Mouse (Mus musculus) gastrocnemius, postnatal 14 days (tissue): Measurements from ENCODE around the gene B4galt1. TPM values are rescaled to one million over a fixed set of nuclear protein-coding genes. Genes with fewer than 3 reads are reported as not detected.

Source experiments
- DNase-seq: peaks from one replicate; pipeline ENCODE4 v3.0.0; 2021; ENCODE audit warnings: mixed read lengths
- intact Hi-C: fragments of 180-260 bp; cut with DNase I; formaldehyde crosslinking; loops from one replicate; pipeline ENCODE4 v1.15.1; 2025; ENCODE audit warnings: low total_unique reads
- long read RNA-seq, 2 experiments: library from polyadenylated mRNA; stranded (forward); transcript quantifications; one replicate each; pipeline ENCODE4 v2.0.0; 2021
- total RNA-seq, 2 experiments: library from RNA; stranded (reverse); gene quantifications; 2 replicates each; pipeline ENCODE4 v1.2.3; 2021

B4galt1 gene
- 10 to 100 TPM; 36.3 to 38.8 TPM for total RNA-seq
- long read RNA-seq, experiment 1, transcript B4galt1-201 (6 exons, 3,983 nt), result major isoform, 21 of 33 reads
- long read RNA-seq, experiment 1, partial matches to known transcripts, result 8 of 33 reads
- long read RNA-seq, experiment 1, other reads (novel, unspliced or antisense), result 4 of 33 reads
- long read RNA-seq, experiment 2, transcript B4galt1-201 (6 exons, 3,983 nt), result major isoform, 33 of 46 reads
- long read RNA-seq, experiment 2, partial matches to known transcripts, result 6 of 46 reads
- long read RNA-seq, experiment 2, other reads (novel, unspliced or antisense), result 7 of 46 reads

DNA sequence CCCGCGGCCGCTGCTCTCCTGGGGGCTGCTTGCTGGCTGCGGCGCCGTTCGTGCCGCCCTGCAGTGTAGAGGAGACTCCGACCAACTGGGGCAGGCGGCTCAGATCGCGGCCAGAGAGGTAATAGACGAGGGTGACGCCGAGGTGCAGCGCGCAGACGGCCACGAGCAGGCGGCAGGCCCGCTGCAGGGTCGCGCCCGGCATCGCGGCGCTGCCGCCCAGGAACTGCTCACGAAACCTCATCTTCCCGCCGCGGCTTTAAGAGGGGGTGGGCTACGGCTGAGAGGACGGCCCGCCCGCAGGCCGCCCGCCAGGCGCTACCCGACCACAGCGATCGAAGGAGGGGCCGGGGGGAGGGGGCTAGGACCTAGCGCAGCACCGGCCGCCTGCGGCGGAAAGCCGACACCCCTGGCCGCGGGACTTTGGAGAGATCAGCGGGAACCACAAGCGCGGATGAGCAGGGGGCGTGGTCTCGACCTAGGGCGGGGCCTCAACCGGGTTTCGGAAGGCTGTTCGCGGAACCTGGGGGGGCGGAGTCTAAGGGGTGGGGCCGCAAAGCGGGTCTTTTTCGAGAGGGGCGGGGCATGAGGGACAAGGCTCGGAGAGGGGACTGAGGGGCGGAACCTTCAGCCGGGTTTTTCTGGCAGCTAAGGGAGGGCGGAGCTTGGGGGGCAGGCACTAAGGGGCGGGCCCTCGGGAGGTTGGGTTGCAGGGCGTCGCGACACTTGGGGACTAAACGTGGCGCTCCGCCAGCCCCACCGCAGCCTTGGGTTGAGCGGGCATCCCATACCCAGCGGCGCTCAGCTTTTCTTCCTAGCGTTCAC lies at the start of gene B4galt1:
Gene B4galt1, minus strand, starts transcription at position 441 of the 822 bp plus-strand sequence.
- intact Hi-C loops, result no loop called here
- DNase-seq, result peak; percentile 100

DNA sequence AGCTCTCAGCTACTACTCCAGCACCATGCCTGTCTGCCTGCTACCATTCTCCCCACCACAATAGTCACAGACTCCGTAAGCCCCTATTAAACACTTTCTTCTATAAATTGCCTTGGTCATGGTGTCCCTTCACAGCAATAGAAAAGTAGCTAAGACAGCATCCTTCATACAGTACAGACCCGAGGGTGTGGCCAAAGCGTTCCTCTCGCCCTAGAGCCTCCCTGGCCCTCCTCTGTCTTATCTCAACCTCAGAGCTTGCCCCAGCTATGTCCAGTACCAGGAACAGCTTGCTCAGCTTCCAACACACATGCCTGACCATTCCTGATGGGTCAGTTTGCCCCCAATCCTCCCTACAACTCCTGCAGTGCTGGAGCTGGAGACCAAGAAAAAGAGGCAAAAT lies 46.8 kb upstream of the B4galt1 start:
- intact Hi-C loops, result no loop called here
- no peak for DNase-seq

GRCm38 (mm10) chr4:40900071-40900470 lies 46.3 kb upstream of the B4galt1 start:
- DNase-seq, result no peak
- intact Hi-C loops, result no loop called here

DNA sequence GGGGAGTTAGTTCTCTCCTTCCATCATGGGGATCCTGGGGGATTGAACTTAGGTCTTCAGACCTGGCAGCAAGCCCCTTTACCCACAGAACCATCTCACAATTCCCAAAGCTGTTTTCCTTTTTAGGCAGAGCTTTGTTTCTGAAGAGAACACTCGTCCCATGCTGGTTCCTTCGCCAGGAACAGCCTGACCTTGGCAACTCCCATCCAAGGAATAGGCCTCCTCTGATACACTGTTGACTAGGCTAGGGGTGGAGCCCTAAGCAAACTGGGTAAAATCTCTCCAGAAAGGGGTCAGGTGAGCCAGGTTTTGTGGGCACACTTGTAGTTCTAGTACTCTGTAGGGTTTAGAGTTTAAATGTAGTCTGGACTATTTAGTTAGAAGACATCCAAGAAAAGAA lies 45.5 kb upstream of the B4galt1 start:
- intact Hi-C loops, result no loop called here
- DNase-seq, result no peak

DNA sequence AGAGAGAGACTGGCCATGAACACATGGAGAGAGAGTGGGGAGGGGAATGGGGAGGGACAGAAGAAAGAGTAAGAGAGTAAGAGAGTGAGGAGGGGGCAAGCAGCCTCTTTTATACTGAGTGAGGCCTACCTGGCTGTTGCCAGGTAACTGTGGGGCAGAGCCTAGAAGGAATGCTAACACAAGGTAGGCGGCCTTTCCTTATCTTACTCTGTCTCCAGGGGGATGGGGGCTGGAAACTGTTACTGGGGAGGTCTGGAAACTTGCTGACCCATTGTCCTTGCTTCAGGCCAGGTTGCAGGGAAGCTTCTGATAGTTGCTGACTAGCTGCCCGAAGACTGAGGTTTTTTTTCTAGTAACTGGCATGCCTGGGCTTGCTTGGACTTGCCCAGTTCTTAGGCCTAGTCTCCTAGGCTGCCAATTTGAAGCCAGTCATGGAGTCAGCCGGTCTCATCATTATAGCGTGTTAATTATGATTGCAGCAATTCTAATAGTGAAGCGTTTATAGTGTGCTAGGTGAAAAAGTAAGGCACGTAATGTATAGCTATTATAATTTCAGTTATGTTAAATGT lies 44.8 kb upstream of the B4galt1 start:
- DNase-seq, result no peak
- intact Hi-C loops, result no loop called here

DNA sequence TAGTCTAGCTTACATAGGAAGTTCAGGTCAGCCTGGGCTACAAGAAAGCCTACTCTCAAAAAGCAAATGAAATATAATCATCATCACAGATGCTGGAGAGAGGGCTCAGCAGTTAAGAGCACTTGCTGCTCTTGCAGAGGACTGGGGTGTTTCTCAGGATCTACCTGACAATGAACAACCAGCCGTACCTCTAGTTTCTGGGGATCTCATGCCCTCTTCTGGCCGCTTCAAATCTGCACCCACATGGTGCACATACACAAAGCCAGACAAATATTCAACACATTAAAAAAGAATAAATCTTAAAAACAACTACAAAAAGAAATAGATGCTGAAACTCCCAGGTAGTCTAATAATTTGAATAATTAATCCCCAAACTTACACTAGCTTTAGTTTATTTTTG lies 41.8 kb upstream of the B4galt1 start:
- intact Hi-C loops, result no loop called here
- DNase-seq, result no peak

- intact Hi-C loops, result no loop called here
- no peak for DNase-seq
Observed at GRCm38 (mm10) chr4:40895118-40895517, 41.3 kb upstream of the B4galt1 start.

DNA sequence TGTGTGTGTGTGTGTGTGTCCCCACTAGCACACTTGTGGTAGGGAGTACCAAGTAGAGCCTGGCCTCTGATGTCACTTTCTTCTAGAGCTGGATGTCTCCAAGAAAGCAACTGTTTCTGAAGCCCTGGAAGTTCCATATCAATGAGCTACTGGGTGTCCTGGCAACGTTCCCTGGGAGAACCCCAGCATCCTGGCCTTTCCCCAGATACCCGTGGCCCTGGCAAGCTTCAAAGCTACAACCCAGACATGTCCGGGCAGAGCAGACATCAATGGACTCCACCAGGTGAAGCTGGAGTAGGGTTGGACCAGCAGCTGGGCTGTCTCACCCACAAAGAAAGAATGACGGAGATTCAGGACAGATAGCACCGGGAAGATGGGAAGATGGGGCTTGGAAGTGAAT lies 37.4 kb upstream of the B4galt1 start:
- DNase-seq, result no peak
- intact Hi-C loops, result no loop called here

GRCm38 (mm10) chr4:40889983-40890382 lies 36.2 kb upstream of the B4galt1 start:
- intact Hi-C loops, result no loop called here
- no peak for DNase-seq

DNA sequence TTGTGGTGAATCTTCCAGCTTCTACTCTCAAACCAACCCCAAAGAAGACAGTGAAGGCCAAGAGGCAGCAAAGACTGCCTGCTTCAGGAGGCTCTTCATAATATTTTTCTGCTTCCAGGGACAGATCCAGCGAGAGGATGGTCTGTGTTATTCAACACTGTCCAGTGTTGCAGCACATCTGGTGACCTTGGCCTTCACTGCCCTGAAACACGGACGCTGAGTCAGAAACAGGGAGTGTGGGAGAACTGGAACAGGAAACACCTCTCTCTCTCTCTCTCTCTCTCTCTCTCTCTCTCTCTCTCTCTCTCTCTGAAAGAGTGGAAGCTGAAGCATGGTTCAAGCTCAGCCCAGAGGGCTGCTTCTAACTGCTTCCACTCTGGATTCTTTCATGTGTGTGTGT lies 35.4 kb upstream of the B4galt1 start:
- intact Hi-C loops, result no loop called here

GRCm38 (mm10) chr4:40888839-40889238 lies 35.0 kb upstream of the B4galt1 start:
- no peak for DNase-seq
- intact Hi-C loops, result no loop called here

More for the DNA sequence above, 35.4 kb upstream of the B4galt1 start:
- DNase-seq, result no peak

DNA sequence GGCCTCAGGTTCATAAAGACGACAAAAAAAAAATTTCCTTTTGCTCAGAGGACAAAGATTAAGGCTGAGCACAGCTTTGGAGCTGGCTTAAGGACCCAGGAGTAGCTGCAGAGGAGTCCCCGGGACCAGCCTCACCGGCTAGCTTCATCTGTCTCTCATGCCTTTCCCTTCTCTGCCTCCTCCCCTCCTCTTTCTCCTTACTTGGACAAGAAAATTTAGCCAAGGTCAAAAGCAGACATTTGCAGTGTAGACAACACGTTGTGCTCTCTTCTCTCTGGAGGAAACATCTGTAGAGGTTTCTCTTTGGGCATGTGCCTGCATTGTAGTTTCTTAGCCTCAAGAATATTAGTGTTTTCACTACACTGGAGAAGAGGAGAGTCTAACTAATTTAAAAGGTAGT lies 32.1 kb upstream of the B4galt1 start:
- intact Hi-C loops, result no loop called here
- no peak for DNase-seq

- intact Hi-C loops, result no loop called here
- DNase-seq, result no peak
Observed at GRCm38 (mm10) chr4:40885166-40885525, 31.3 kb upstream of the B4galt1 start.

GRCm38 (mm10) chr4:40884282-40885165 lies 30.7 kb upstream of the B4galt1 start:
- intact Hi-C loops, result no loop called here
- DNase-seq, result no peak

DNA sequence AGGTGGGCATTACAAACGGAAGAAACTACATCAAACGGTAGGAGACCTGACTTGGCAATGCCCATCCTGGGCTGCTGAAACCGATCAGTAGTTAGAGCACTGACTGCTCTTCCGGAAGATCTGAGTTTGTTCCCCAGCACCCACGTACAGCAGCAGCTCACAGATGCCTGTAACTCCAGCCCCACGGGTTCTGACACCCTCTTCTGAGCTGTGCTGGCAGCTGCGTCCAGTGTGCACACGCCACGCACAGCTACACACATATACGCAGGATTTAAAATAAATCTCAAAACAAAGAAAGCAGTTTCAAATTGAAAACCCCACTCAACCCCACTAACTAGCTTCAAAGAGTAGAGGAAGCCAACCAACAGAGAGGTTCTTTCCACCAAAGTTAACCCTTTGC lies 29.4 kb upstream of the B4galt1 start:
- intact Hi-C loops, result no loop called here
- no peak for DNase-seq

GRCm38 (mm10) chr4:40877528-40877927 lies 23.7 kb upstream of the B4galt1 start:
- intact Hi-C loops, result no loop called here
- DNase-seq, result no peak

GRCm38 (mm10) chr4:40876814-40877371 lies 23.1 kb upstream of the B4galt1 start:
- intact Hi-C loops, result no loop called here
- peak; percentile 79 for DNase-seq

GRCm38 (mm10) chr4:40875842-40876241 lies 22.0 kb upstream of the B4galt1 start:
- no peak for DNase-seq
- intact Hi-C loops, result no loop called here

DNA sequence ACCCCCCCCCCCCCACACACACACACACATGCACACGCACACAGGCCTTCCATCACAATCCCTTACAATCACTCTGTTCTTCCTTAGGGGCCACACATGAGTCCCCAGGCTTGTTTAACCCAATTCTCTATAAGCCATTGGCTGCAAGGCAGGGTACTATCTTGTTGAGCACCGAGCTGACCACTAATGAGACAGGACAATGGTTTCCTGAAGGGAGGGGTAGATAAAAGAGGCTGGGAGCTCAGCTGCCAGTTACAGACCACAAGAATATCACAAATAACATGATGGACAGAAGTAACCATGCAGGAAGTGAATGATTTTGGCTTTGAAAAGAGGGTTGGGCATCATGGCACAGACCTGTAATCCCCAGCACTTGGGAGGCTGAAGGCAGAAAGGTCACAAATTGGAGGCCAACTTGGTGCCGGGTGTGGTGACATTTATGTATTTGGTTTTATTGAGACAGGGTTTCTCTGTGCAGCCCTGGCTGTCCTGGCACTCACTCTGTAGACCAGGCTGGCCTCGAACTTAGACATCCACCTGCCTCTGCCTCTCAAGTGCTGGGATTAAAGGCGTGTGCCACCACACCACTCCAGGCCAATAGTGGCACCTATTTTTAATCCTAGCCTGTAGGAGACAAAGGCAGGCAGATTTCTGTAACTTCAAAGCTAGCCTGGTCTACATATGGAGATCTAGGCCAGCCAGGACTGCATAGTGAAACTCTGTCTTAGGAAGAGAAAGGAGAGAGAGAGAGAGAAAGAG lies 21.2 kb upstream of the B4galt1 start:
- intact Hi-C loops, result no loop called here
- no peak for DNase-seq
